Mouse (Mus musculus) stomach, postnatal 0 days (tissue): ENCODE data around the gene Surf6.

Source experiments
- CTCF ChIP-seq: IDR thresholded peaks from 2 replicates; pipeline ENCODE4 v1.5.1; 2016; ENCODE audit warnings: antibody characterized with exemption, low read depth, mild to moderate bottlenecking, moderate library complexity
- EP300 ChIP-seq: optimal IDR thresholded peaks from 2 replicates; pipeline ENCODE3; 2016; ENCODE audit warnings: antibody characterized with exemption

- no peak for TF ChIP-seq CTCF
- no peak for TF ChIP-seq EP300
Measured at GRCm38 (mm10) chr2:26870666-26871065, 32.0 kb downstream of the Surf6 start.
